Mouse (Mus musculus) kidney, embryonic 15.5 days (tissue): ENCODE results near the gene Taco1. TPM values are rescaled to one million over a fixed set of nuclear protein-coding genes. Genes with fewer than 3 reads are reported as not detected.
"Not testable (repeated sequence)": the region's sequence is repeated elsewhere in the genome, so short reads cannot be mapped to it uniquely, and the experiment has no call there.

Source experiments
- ATAC-seq: fragments of 200-750 bp; cut with Nextera tagmentation; replicated peaks from 2 replicates; pipeline ENCODE4 v1.8.0; 2017; ENCODE audit warnings: moderate TSS enrichment; ENCODE audit not compliant: low FRiP score
- H3K27ac ChIP-seq: fragments of 300-500 bp; sonication (generic); 2 replicates; pipeline ENCODE4 v1.5.1; 2015; ENCODE audit warnings: mild to moderate bottlenecking, inconsistent platforms
- H3K27me3 ChIP-seq: fragments of 300-500 bp; sonication (generic); 2 replicates; pipeline ENCODE4 v1.6.1; 2015; ENCODE audit warnings: inconsistent platforms
- H3K36me3 ChIP-seq: fragments of 300-500 bp; sonication (generic); 2 replicates; pipeline ENCODE4 v1.6.1; 2015; ENCODE audit warnings: inconsistent platforms
- H3K4me1 ChIP-seq: fragments of 300-500 bp; sonication (generic); 2 replicates; pipeline ENCODE4 v1.6.1; 2015; ENCODE audit warnings: inconsistent platforms
- H3K4me2 ChIP-seq: fragments of 300-500 bp; sonication (generic); 2 replicates; pipeline ENCODE4 v1.6.1; 2015; ENCODE audit warnings: moderate library complexity, mild to moderate bottlenecking, inconsistent platforms
- H3K4me3 ChIP-seq: fragments of 300-500 bp; sonication (generic); replicated peaks from 2 replicates; pipeline ENCODE4 v1.5.1; 2015; ENCODE audit warnings: mild to moderate bottlenecking, inconsistent platforms
- H3K9ac ChIP-seq: fragments of 300-500 bp; sonication (generic); 2 replicates; pipeline ENCODE4 v1.6.1; 2015; ENCODE audit warnings: mild to moderate bottlenecking, inconsistent platforms
- H3K9me3 ChIP-seq: fragments of 300-500 bp; sonication (generic); replicated peaks from 2 replicates; pipeline ENCODE4 v1.6.1; 2016; ENCODE audit warnings: inconsistent platforms
- WGBS: fragments of 180-500 bp; shearing (Covaris S2); methylation state at CpG from one replicate; pipeline ENCODE4 v1.1.7; 2015; ENCODE audit warnings: mixed read lengths; 5-methylcytosine and 5-hydroxymethylcytosine counted together
- polyA plus RNA-seq: library from polyadenylated mRNA; unstranded; fragments of >200 nt; fragmentation: Nextera tagmentation; extraction: Ambion mirVana; gene quantifications from 2 replicates; pipeline ENCODE4 v1.2.1, GENCODE M21; 2015

Taco1 gene
- polyA plus RNA-seq, 1 experiment from 2014 or later, result 11.4 TPM

DNA sequence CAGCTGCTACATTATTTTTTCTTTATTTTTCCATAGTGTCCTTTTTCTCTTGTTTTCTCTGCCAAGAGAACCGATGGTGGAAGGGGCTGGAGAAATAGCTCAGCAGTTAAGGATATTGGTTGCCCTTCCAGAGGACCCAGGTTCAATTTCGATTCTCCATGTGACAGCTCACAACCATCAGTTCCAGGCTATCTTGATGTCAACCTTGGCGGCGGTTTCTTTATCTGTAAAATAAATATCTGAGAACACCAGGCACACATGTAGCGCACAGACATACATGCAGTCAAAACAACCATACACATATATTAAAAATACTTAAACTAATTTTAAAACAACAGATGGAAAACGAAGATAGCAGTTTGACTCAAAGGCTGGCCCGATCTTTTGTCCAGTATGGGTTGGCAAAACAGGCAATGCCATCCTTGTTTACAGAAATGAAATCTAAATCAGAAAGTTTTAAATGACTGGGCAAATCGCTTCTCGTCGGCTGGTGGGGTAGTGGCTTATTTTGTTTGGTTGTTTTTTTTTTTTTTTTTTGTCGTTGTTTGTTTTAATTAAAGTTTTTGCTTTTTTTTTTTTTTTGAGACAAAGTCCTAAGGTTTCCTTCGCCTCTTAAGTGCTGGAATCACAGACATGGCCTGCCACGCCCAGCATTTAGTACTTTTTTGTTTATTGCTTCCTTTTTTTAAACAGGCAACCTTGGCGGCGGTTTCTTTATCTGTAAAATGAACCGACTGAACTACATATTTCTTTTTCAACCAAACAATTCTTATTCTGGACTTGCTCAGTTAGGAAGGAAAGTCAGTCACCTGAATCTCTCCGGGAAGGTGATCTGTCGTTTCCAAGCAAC lies 563 bp upstream of the Taco1 start:
- no peak for ATAC-seq
- Histone ChIP-seq H3K9me3 (no peaks in the 10 kb centered on the region), H3K4me1 (peaks cover 20% of the 10 kb centered on the region), H3K9ac (peak overlapping the region; percentile 85), H3K27ac (peak overlapping the region; percentile 94; the same call in 1 of the 2 replicates), H3K4me3 (peak overlapping the region; percentile 85), H3K36me3 (peaks cover 4% of the 10 kb centered on the region; the same call in 1 of the 2 replicates), H3K27me3 (no peaks in the 10 kb centered on the region), H3K4me2 (peak overlapping the region; percentile 83)
- WGBS, result 40% methylated on average over 18 of the region's 18 CpGs

DNA sequence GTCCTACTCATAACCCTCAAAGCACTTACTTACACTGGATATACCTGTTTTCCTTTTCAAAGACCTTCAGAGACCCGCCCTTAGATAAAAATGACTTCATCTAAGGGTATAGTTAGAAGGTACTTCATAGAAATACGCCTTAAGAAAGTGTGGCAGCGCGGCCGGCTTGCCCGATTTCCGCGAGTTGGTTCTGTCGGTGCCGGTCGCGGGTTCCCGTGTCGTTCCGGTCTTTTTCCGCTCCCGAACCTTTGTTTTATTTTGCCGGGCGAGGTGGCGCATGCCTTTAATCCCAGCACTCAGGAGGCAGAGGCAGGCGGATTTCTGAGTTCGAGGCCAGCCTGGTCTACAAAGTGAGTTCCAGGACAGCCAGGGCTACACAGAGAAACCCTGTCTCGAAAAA lies 755 bp downstream of the Taco1 start:
- not testable (repeated sequence) for H3K27me3 ChIP-seq, ATAC-seq, H3K9me3 ChIP-seq
- H3K4me1 ChIP-seq, result peaks cover 20% of the 10 kb centered on the region
- 11% methylated on average over 23 of the region's 23 CpGs for WGBS
- H3K4me2 ChIP-seq, result peak overlapping the region; percentile 83
- peak overlapping the region; percentile 85 for H3K4me3 ChIP-seq
- H3K9ac ChIP-seq, result peak overlapping the region; percentile 85
- H3K36me3 ChIP-seq, result peaks cover 14% of the 10 kb centered on the region; the same call in 1 of the 2 replicates
- H3K27ac ChIP-seq, result peak overlapping the region; percentile 94

DNA sequence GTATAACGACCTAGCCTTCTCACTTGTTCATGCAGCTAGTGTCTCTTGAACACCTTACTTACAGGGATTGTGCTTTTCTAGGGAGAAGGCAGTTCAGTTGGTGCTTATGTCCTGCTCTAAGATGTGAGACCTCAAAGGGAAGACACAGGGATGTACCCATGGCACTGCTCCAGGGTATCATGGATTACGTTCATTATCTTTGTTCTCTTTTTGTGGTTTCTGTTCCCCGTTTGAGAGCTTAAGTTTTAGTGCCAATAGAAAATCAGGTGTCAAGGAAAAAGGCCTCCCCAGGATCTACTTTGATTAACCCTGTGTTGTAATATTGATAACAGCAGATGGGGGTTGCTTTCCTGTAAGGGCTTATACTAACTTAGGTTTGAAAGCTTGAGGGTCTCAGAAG lies 7.9 kb downstream of the Taco1 start:
- H3K27me3 ChIP-seq, result no peaks in the 10 kb centered on the region
- 86% methylated on average over 3 of the region's 3 CpGs for WGBS
- H3K4me1 ChIP-seq, result no peaks in the 10 kb centered on the region
- ATAC-seq, result no peak
- no peak overlapping the region for H3K27ac ChIP-seq
- peaks cover 45% of the 10 kb centered on the region for H3K36me3 ChIP-seq
- no peak overlapping the region for H3K4me2 ChIP-seq
- H3K4me3 ChIP-seq, result no peak overlapping the region
- no peaks in the 10 kb centered on the region for H3K9me3 ChIP-seq
- H3K9ac ChIP-seq, result no peak overlapping the region

DNA sequence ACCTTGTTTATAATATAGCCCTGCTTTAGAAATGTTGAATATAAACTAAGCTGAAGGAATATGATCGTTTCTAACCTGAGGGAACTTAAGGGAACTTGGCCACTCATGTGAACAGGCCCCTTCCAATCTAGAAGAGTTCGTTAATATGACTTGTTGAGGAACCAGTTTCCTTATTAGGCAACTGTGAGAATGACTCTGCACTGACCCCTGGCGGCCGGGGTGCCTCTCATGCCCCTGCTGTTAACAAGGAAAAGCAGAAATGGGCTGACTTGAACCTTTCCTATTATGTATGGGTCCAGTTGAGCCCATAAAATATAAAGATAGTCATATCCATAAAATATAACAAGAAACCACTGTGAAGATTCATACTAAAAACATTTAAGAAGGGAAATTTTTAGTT lies 10.5 kb downstream of the Taco1 start:
- no peak overlapping the region for H3K4me3 ChIP-seq
- no peaks in the 10 kb centered on the region for H3K9me3 ChIP-seq
- H3K4me2 ChIP-seq, result no peak overlapping the region
- no peaks in the 10 kb centered on the region for H3K27me3 ChIP-seq
- no peak overlapping the region for H3K9ac ChIP-seq
- no peak overlapping the region for H3K27ac ChIP-seq
- H3K36me3 ChIP-seq, result peaks cover 33% of the 10 kb centered on the region
- WGBS, result 7% methylated on average over 4 of the region's 4 CpGs
- no peak for ATAC-seq
- no peaks in the 10 kb centered on the region for H3K4me1 ChIP-seq

DNA sequence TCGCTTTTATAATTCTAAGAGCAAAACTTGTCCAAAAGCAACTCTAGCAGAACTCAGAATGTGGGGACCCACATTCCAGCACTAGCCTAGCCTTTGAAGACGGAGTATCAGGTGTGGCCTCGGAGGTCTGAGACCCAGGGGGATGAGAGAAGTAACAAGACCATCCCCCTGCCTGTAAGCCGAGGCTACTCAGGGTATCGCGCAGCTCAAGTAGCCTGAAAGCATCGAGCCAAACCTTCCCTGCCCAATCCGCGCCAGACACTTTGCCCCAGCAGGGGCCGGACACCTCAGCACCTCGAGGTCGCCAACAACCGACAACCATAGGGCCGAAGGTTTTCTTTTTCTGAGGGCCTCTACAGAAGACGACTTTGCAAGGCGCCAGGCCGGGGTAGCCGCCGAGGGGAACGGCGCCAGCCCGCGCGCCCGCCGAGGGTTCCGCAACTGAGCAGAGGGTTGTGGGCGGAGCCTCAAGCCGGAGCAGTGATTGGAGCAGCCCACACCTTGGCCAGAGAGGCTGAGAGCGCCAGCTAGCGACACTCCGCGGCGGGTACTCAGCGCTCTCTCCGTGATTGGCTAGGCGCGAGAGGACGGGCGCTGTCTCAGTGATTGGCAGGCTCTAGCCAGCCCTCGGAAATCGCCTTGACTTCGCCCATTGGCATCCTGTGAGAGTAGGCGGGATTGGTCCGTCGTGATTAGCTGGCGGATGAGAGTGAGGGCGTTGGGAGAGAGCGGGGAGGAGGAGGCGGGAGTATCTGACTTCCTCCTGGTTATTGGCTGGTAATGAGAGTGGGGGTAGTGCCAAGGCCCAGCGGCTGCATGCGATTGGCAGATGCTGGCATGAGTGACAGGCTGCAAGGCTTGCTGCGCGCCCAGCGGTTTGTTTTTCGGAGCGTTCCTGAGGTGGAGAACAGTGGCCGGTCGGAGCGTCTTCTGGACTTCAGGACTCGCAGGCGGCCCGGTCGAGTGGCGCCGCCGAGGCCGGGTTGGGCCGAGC lies 18.1 kb downstream of the Taco1 start, which contains the start of gene Map3k3:
Map3k3 (plus strand) TSS at position 906 of the 994 bp plus-strand sequence.
- no peaks in the 10 kb centered on the region for H3K9me3 ChIP-seq
- H3K27ac ChIP-seq, result peak within 1 kb of the TSS; percentile 100
- H3K27me3 ChIP-seq, result no peaks in the 10 kb centered on the region
- under 1% methylated on average over 69 of the region's 69 CpGs for WGBS
- no peaks in the 10 kb centered on the region for H3K36me3 ChIP-seq
- H3K4me2 ChIP-seq, result peak within 1 kb of the TSS; percentile 75
- ATAC-seq, result peak; percentile 97
- H3K9ac ChIP-seq, result peak within 1 kb of the TSS; percentile 97
- peaks cover 18% of the 10 kb centered on the region for H3K4me1 ChIP-seq
- H3K4me3 ChIP-seq, result peak within 1 kb of the TSS; percentile 99

GRCm38 (mm10) chr11:106084911-106085561 lies 19.2 kb downstream of the Taco1 start:
- peak overlapping the region; percentile 97 for H3K9ac ChIP-seq

DNA sequence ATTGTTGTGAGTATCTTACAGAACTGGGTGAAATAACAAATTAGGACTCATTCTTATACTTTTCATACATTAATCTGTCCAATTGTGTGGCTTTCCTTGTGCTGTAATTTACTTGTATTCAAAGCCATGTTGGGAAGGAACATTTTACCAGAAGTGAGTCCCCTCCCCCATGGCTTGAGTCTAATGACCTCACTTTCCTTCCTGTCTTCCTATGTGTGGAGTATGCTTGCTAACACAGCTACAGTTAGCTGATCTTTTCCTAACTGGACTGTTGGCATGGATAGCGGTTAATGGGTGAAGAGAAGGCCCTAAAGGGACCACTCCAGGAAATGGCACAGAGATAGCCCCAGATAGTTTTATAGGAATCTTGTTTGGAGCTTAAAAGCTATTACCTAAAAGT lies 32.4 kb downstream of the Taco1 start:
- Histone ChIP-seq H3K9ac (no peak overlapping the region), H3K9me3 (no peaks in the 10 kb centered on the region), H3K4me1 (no peaks in the 10 kb centered on the region), H3K36me3 (peaks cover 15% of the 10 kb centered on the region), H3K4me2 (no peak overlapping the region), H3K27me3 (no peaks in the 10 kb centered on the region), H3K27ac (peak overlapping the region; percentile 68), H3K4me3 (no peak overlapping the region)
- ATAC-seq, result no peak
- 78% methylated on average over 1 of the region's 1 CpGs for WGBS

More at GRCm38 (mm10) chr11:106084911-106085561, 19.2 kb downstream of the Taco1 start:
- Histone ChIP-seq H3K4me2 (peak overlapping the region; percentile 66), H3K4me3 (peak overlapping the region; percentile 99), H3K4me1 (peaks cover 18% of the 10 kb centered on the region), H3K9me3 (no peaks in the 10 kb centered on the region), H3K27ac (peak overlapping the region; percentile 100), H3K36me3 (no peaks in the 10 kb centered on the region), H3K27me3 (no peaks in the 10 kb centered on the region)
- ATAC-seq, result peak; percentile 75
- under 1% methylated on average over 61 of the region's 61 CpGs for WGBS

GRCm38 (mm10) chr11:106102866-106103265 lies 37.0 kb downstream of the Taco1 start:
- H3K9ac ChIP-seq, result no peak overlapping the region
- no peaks in the 10 kb centered on the region for H3K4me1 ChIP-seq
- H3K36me3 ChIP-seq, result peaks cover 15% of the 10 kb centered on the region
- no peak overlapping the region for H3K4me2 ChIP-seq
- WGBS, result 93% methylated on average over 3 of the region's 3 CpGs
- no peaks in the 10 kb centered on the region for H3K27me3 ChIP-seq
- no peak overlapping the region for H3K4me3 ChIP-seq
- ATAC-seq, result no peak
- no peaks in the 10 kb centered on the region for H3K9me3 ChIP-seq
- H3K27ac ChIP-seq, result no peak overlapping the region

DNA sequence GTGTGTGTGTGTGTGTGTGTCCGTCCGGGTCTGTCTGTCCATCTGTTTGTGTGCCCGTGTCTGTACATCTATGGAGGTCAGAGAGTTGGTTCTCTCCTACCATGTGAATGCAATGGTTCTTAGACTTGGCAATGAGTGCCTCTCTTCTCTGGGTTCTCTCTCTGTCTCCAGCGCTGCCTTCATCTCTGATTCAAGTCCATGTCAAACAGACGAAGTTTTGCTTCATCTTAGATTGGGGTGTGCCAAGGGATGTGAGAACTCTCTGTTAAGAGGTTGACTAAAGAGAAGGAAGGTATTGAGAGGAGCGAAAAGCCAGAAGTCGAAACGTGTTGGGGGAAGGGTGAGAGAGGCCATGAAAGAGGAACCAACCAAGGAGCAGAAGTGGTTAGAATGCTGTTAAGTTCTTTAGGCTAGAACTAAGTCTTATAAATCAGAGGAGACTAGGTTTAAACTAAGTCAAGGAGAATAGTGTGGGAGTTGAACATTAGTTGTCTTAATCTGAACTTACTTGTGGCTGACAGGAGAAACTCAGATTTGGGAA lies 40.3 kb downstream of the Taco1 start:
- H3K27ac ChIP-seq, result no peak overlapping the region
- H3K36me3 ChIP-seq, result peaks cover 24% of the 10 kb centered on the region
- no peaks in the 10 kb centered on the region for H3K4me1 ChIP-seq
- H3K9me3 ChIP-seq, result no peaks in the 10 kb centered on the region
- 83% methylated on average over 8 of the region's 8 CpGs for WGBS
- no peaks in the 10 kb centered on the region for H3K27me3 ChIP-seq
- no peak for ATAC-seq
- H3K4me2 ChIP-seq, result no peak overlapping the region
- no peak overlapping the region for H3K4me3 ChIP-seq
- no peak overlapping the region for H3K9ac ChIP-seq

DNA sequence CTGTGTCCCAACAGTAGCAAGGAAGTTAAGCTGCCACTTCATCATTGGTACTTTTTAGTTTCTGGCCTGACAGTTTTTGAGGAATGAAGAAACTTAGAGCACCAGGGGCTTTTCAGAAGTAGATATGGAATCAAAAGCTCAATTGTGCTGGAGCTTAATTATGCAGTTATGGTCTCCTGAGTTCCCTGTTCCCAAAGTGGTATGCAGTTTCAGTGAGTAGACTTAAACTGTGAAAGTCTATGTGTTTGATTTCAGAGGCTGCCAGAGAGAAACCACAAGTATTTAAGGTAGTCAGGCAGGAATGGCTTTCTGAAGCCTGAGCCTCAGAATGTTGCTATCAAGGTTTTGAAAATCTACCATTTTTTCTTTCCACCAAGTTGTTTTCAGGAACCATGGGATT lies 45.8 kb downstream of the Taco1 start:
- no peaks in the 10 kb centered on the region for H3K27me3 ChIP-seq
- H3K27ac ChIP-seq, result no peak overlapping the region
- H3K9me3 ChIP-seq, result no peaks in the 10 kb centered on the region
- no peaks in the 10 kb centered on the region for H3K4me1 ChIP-seq
- ATAC-seq, result no peak
- H3K4me3 ChIP-seq, result no peak overlapping the region
- H3K36me3 ChIP-seq, result peaks cover 62% of the 10 kb centered on the region
- H3K9ac ChIP-seq, result no peak overlapping the region
- no peak overlapping the region for H3K4me2 ChIP-seq

DNA sequence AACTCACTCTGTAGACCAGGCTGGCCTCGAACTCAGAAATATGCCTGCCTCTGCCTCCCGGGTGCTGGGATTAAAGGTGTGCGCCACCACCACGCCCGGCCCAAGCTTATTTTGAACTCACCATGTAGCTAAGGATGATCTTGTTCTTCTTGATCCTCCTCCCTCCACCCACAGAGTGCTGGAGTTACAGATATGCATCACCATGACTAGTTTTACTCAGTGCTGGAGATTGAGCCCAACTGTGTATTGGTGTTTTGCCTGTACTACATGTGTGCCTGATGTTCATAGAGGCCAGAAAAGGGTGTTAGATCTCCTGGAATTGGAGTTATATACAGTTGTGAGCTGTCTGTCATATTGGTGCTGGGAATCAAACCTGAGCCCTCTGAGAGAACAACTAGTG lies 56.4 kb downstream of the Taco1 start:
- 86% methylated on average over 5 of the region's 5 CpGs for WGBS
- ATAC-seq, result no peak
- no peaks in the 10 kb centered on the region for H3K9me3 ChIP-seq
- no peaks in the 10 kb centered on the region for H3K27me3 ChIP-seq
- H3K27ac ChIP-seq, result peak overlapping the region; percentile 51
- H3K9ac ChIP-seq, result no peak overlapping the region
- no peaks in the 10 kb centered on the region for H3K4me1 ChIP-seq
- H3K4me2 ChIP-seq, result no peak overlapping the region
- peaks cover 87% of the 10 kb centered on the region for H3K36me3 ChIP-seq
- H3K4me3 ChIP-seq, result no peak overlapping the region
